Mouse (Mus musculus) erythroid progenitor cell, adult 5-6 weeks (primary cell): ENCODE measurements around the gene Ell3. TPM values are rescaled to one million over a fixed set of nuclear protein-coding genes. Genes with fewer than 3 reads are reported as not detected.

Experiments
- ATAC-seq: replicated peaks from 2 replicates; pipeline ENCODE4 v1.8.0; 2016; ENCODE audit warnings: moderate number of reproducible peaks, mild to moderate bottlenecking, moderate TSS enrichment, inconsistent platforms; ENCODE audit not compliant: poor library complexity, low FRiP score, severe bottlenecking
- total RNA-seq, 2 experiments: library from RNA; stranded (forward) in 1 of 2; stranded (reverse) in 1 of 2; fragments of 150-400 nt in 1 of 2; fragments of 186-747, 209-891 nt in 1 of 2; gene quantifications; 2 replicates each; pipeline versions ENCODE4 v1.2.3 to v1.2.4; 2015 to 2017; ENCODE audit warnings: low replicate concordance in 2 of 2

Gene Ell3
- total RNA-seq, 2 experiments from 2014 or later, result not detected

- ATAC-seq, result peak; percentile 95
Measured at GRCm38 (mm10) chr2:121448739-121449535, 4.9 kb upstream of the Ell3 start, which contains the start of gene Serf2. TSS of gene Serf2 (plus strand) at chr2:121449195.

- no peak for ATAC-seq
Measured at GRCm38 (mm10) chr2:121448136-121448535, 4.1 kb upstream of the Ell3 start.

GRCm38 (mm10) chr2:121447006-121447405 lies 2.9 kb upstream of the Ell3 start:
- ATAC-seq, result no peak

- ATAC-seq, result no peak
Measured at GRCm38 (mm10) chr2:121446506-121446905, 2.4 kb upstream of the Ell3 start.

- ATAC-seq, result no peak
Measured at GRCm38 (mm10) chr2:121445117-121445516, 1.0 kb upstream of the Ell3 start.

GRCm38 (mm10) chr2:121443068-121443349 lies 1.1 kb downstream of the Ell3 start:
- 0 out of 2 replicates have a peak, but pooled peaks have one; percentile 10 for ATAC-seq

GRCm38 (mm10) chr2:121442259-121443067 lies 1.6 kb downstream of the Ell3 start:
- ATAC-seq, result peak; percentile 100

- ATAC-seq, result no peak; the same call in 1 of the 2 replicates
Measured at GRCm38 (mm10) chr2:121441800-121442199, 2.3 kb downstream of the Ell3 start.

GRCm38 (mm10) chr2:121440834-121441605 lies 3.1 kb downstream of the Ell3 start:
- ATAC-seq, result no peak

- no peak for ATAC-seq
Measured at GRCm38 (mm10) chr2:121439746-121440145, 4.3 kb downstream of the Ell3 start.

- peak; percentile 73; the same call in 1 of the 2 replicates for ATAC-seq
Measured at GRCm38 (mm10) chr2:121434854-121435253, 9.2 kb downstream of the Ell3 start.

GRCm38 (mm10) chr2:121425890-121426289 lies 18.2 kb downstream of the Ell3 start:
- no peak for ATAC-seq

- ATAC-seq, result no peak
Measured at GRCm38 (mm10) chr2:121423166-121423565, 20.9 kb downstream of the Ell3 start.

GRCm38 (mm10) chr2:121418476-121418875 lies 25.6 kb downstream of the Ell3 start:
- no peak for ATAC-seq

GRCm38 (mm10) chr2:121416356-121416755 lies 27.7 kb downstream of the Ell3 start:
- ATAC-seq, result no peak

GRCm38 (mm10) chr2:121415591-121415990 lies 28.5 kb downstream of the Ell3 start:
- no peak for ATAC-seq

GRCm38 (mm10) chr2:121415103-121415502 lies 29.0 kb downstream of the Ell3 start:
- ATAC-seq, result no peak

- ATAC-seq, result peak; percentile 48
Measured at GRCm38 (mm10) chr2:121414139-121414685, 29.9 kb downstream of the Ell3 start.

- peak; percentile 96 for ATAC-seq
Measured at GRCm38 (mm10) chr2:121413387-121414042, 30.6 kb downstream of the Ell3 start, which contains the start of the genes Pdia3 and Catsper2. TSS of gene Pdia3 (plus strand) at chr2:121413775. TSS of gene Catsper2 (minus strand) at chr2:121413792.
